Mouse (Mus musculus) layer of hippocampus, adult 6 months (tissue): ENCODE measurements around the gene Mrpl37. TPM values are rescaled to one million over a fixed set of nuclear protein-coding genes. Genes with fewer than 3 reads are reported as not detected.

ENCODE experiments used
- long read RNA-seq, 2 experiments: library from polyadenylated mRNA; unstranded; transcript quantifications; one replicate each; pipeline ENCODE4 v2.0.0; 2019 to 2020
- polyA plus RNA-seq: library from polyadenylated mRNA; unstranded; fragments of <200 nt; fragmentation: Nextera tagmentation; gene quantifications from 2 replicates; pipeline ENCODE4 v1.2.3, GENCODE M21; 2021

Gene Mrpl37
- 32.5 and 36.7 TPM in 2 replicates for polyA plus RNA-seq
- long read RNA-seq, experiment 1, transcript Mrpl37-201 (7 exons, 1,498 nt): major isoform, 30 of 40 reads
- long read RNA-seq, experiment 1, partial matches to known transcripts: 4 of 40 reads
- long read RNA-seq, experiment 1, other reads (novel, unspliced or antisense): 3 of 40 reads
- long read RNA-seq, experiment 2, transcript Mrpl37-201 (7 exons, 1,498 nt): major isoform, 117 of 124 reads
- long read RNA-seq, experiment 2, partial matches to known transcripts: 2 of 124 reads
- long read RNA-seq, experiment 2, other reads (novel, unspliced or antisense): 5 of 124 reads

GRCm38 (mm10) chr4:107066252-107067124 is at the start of gene Mrpl37, which contains the start of gene Cyb5rl:
Mrpl37 (minus strand) TSS chr4:107066868.
Cyb5rl (plus strand) TSS chr4:107066988.

DNA sequence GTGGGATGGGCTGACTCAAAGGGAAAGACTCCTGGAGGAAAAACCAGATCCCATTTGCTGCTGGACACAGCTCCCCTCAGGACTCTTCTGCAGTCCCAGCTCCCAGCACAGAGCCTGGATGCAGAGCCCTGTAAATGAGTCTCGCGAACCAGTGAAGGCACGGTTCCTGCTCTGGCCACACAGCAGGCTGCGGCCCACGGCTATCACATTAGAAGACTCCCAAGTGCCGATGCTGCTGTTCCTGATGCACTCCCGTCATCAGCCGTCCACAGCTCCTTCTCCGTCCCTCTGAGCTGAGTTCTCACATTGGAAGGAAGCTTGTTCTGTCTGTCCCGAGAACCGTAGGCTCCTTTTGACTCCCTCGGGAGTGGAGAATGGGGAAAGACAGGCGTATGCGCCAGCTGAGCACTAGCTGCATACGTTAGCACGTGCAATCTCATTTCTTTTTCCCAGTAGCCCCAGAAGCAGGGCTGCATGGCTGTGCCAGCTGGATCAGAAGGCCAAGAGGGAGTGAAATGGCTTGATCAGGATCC is 30.2 kb upstream of the Mrpl37 start, which contains the start of gene Cdcp2:
Gene Cdcp2, plus strand, starts transcription at position 51 of the 533 bp plus-strand sequence.

Other genes with a start within 250 kb of the Mrpl37 start
- 19.4 and 21.0 TPM in 2 replicates for gene Ssbp3, start 156.2 kb downstream of the Mrpl37 start, polyA plus RNA-seq
- gene Cyb5rl, start 120 bp upstream of the Mrpl37 start, polyA plus RNA-seq: 4.0 and 4.2 TPM in 2 replicates
- gene Cdcp2, start 30.0 kb upstream of the Mrpl37 start, polyA plus RNA-seq: not detected in 2 replicates
- 502 and 566 TPM in 2 replicates for gene Tmem59, start 111.5 kb upstream of the Mrpl37 start, polyA plus RNA-seq
- gene Tceanc2, start 112.2 kb upstream of the Mrpl37 start, polyA plus RNA-seq: 9.1 and 19.8 TPM in 2 replicates
- not detected in 2 replicates for gene Ldlrad1, start 142.3 kb upstream of the Mrpl37 start, polyA plus RNA-seq
- 15.9 and 18.2 TPM in 2 replicates for gene Lrrc42, start 186.7 kb upstream of the Mrpl37 start, polyA plus RNA-seq
- gene Hspb11, start 186.7 kb upstream of the Mrpl37 start, polyA plus RNA-seq: 61.3 and 69.9 TPM in 2 replicates
- gene Dio1, start 240.3 kb upstream of the Mrpl37 start, polyA plus RNA-seq: 0.15 TPM in 1 of 2 replicates, not detected in the other
- gene Yipf1, start 247.5 kb upstream of the Mrpl37 start, polyA plus RNA-seq: 127 and 146 TPM in 2 replicates